Mouse (Mus musculus): ENCODE results near the gene Ak2.

DNA sequence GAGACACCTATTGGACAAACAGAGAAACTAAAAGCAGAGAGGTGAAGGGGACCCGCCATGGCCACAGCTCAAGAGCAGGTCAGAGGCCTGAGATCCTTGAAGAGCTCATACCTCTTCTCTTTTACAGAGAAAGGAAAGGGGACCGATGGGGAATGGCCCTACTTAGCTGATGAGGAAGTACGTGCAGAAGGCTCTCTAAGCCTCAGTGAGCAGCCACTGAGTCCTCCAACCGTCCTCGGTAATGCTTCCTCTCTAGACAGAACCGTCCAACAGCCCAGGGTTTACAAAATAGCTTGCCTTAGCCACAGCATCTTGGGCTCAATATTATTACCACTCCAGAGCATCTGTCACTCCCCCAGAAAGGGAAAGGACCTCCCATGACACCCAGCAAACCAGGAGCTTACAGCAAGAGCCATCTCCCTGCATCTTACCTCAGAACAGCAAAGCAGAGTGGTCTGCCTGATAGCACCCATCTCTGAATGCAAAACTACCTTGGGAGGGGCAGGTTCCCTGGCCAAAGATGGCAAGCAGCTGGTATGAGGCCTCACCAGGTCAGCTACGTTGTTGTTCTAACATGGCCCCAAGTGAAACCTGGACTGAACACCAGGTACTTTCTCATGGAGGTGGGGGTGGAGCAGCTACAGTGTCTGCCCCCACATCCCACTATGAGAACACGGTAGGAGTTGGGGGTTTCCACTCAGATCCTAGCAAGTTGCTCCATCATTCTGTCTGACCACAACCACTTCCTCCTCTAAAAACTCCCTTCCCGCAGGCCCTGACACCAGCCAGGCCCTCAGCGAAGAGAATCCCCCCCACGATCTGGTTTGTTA, 40.6 kb downstream of the Ak2 start:
- no peak for TF ChIP-seq POLR2A (IDR thresholded peaks at IDR 0.05; ENCODE audit: control insufficient read depth, extremely low read depth, insufficient read depth, low read length, poor library complexity)
- TF ChIP-seq CTCF (IDR thresholded peaks at IDR 0.05; ENCODE audit: borderline replicate concordance, control insufficient read depth, extremely low read depth, insufficient read depth, low read length, poor library complexity): no peak
